Mouse (Mus musculus): Measurements from ENCODE around the gene Zbtb16. TPM values are rescaled to one million over a fixed set of nuclear protein-coding genes. Genes with fewer than 3 reads are reported as not detected.

The Zbtb16 gene
- 7.7 TPM in 2 replicates for polyA plus RNA-seq (2016; fragmentation: Nextera tagmentation; extraction: Ambion mirVana)

DNA sequence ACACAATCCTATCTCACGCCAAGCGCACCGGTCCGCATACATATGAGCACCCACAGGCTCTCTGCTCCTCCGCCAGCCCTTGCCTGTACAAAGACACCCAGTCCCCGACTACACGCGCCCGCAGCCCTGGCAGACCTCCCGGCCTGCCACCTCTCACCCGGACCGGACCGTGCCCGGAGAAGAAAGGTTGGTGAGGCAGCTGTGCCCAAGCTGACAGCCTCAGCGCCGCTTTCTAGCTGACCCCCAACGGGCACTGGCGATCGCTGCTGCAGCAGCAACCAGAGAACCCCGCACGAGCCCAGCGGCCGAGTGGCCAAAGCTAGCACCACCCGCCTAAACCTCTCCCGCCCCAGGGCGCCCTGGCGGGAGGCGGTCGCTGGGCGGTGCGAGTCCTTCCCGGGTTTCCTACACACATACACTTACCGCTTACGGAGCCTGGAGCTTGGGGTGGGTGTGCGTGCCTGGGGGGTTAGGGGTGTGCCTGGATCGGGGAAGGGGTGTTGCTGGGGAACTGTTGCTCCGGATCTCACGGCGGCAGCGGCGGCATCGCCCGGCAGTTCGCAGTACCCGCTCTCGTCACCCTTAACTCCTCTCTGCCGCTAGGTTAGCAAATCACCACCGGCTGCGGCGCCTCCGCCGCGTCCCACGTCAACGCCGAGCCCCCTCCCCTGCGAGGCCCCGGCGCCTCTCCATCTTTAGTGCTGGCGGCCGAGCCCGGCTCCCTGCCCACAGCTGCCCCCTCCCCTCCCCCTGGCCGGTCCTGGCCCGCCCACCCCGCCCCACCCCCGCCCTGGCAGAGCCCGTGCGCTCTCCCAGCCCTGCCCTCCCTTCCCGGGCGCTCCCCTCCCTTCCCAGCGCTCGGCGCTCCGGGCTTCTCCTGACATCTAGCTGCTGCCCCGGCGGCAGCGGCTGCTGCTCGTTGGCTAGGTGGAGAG lies at the start of gene Zbtb16:
Zbtb16 (minus strand) TSS at position 592 of the 935 bp plus-strand sequence.
- peak; percentile 81 for ATAC-seq (ENCODE audit: low FRiP score, low read depth)
- WGBS, result under 1% methylated on average over 69 of the region's 78 CpGs

GRCm38 (mm10) chr9:48872896-48873295 lies 36.9 kb upstream of the Zbtb16 start:
- 79% methylated on average over 8 of the region's 8 CpGs for WGBS
- no peak overlapping the region for H3K27ac ChIP-seq
- H3K4me3 ChIP-seq, result no peak overlapping the region
- no peaks in the 10 kb centered on the region for H3K9me3 ChIP-seq
- H3K4me2 ChIP-seq (replicated peaks), result no peak overlapping the region
- no peaks in the 10 kb centered on the region for H3K27me3 ChIP-seq (replicated peaks)
- ATAC-seq (ENCODE audit: low FRiP score, low read depth), result no peak
- H3K9ac ChIP-seq, result no peak overlapping the region
- H3K4me1 ChIP-seq, result no peaks in the 10 kb centered on the region
- H3K36me3 ChIP-seq, result no peaks in the 10 kb centered on the region

More for the DNA sequence above, at the start of gene Zbtb16:
- Histone ChIP-seq H3K36me3 (peaks cover 4% of the 10 kb centered on the region; the same call in 1 of the 2 replicates), H3K9ac (peak within 1 kb of the TSS; percentile 75), H3K4me1 (peaks cover 35% of the 10 kb centered on the region), H3K4me3 (peak within 1 kb of the TSS; percentile 69), H3K4me2 (replicated peaks) (peak within 1 kb of the TSS; percentile 97), H3K27me3 (replicated peaks) (peaks cover 40% of the 10 kb centered on the region), H3K27ac (no peak within 1 kb of the TSS), H3K9me3 (no peaks in the 10 kb centered on the region)

GRCm38 (mm10) chr9:48866523-48867121 lies 30.6 kb upstream of the Zbtb16 start:
- Histone ChIP-seq H3K4me3 (no peak overlapping the region), H3K9me3 (no peaks in the 10 kb centered on the region), H3K4me1 (peaks cover 8% of the 10 kb centered on the region), H3K4me2 (replicated peaks) (peak overlapping the region; percentile 18), H3K36me3 (no peaks in the 10 kb centered on the region), H3K27me3 (replicated peaks) (no peaks in the 10 kb centered on the region), H3K9ac (no peak overlapping the region), H3K27ac (no peak overlapping the region)
- ATAC-seq (ENCODE audit: low FRiP score, low read depth), result no peak
- WGBS, result 34% methylated on average over 12 of the region's 12 CpGs

GRCm38 (mm10) chr9:48865235-48865634 lies 29.2 kb upstream of the Zbtb16 start:
- Histone ChIP-seq H3K4me1 (peaks cover 10% of the 10 kb centered on the region), H3K9ac (no peak overlapping the region), H3K27me3 (replicated peaks) (no peaks in the 10 kb centered on the region), H3K4me2 (replicated peaks) (no peak overlapping the region), H3K9me3 (no peaks in the 10 kb centered on the region), H3K27ac (no peak overlapping the region), H3K36me3 (no peaks in the 10 kb centered on the region), H3K4me3 (no peak overlapping the region)
- no peak for ATAC-seq (ENCODE audit: low FRiP score, low read depth)
- 50% methylated on average over 9 of the region's 9 CpGs for WGBS

GRCm38 (mm10) chr9:48861481-48861880 lies 25.5 kb upstream of the Zbtb16 start:
- no peaks in the 10 kb centered on the region for H3K36me3 ChIP-seq
- H3K27me3 ChIP-seq (replicated peaks), result no peaks in the 10 kb centered on the region
- H3K4me3 ChIP-seq, result no peak overlapping the region
- H3K4me2 ChIP-seq (replicated peaks), result no peak overlapping the region
- no peak for ATAC-seq (ENCODE audit: low FRiP score, low read depth)
- WGBS, result 88% methylated on average over 10 of the region's 10 CpGs
- no peak overlapping the region for H3K9ac ChIP-seq
- H3K27ac ChIP-seq, result no peak overlapping the region
- no peaks in the 10 kb centered on the region for H3K9me3 ChIP-seq
- H3K4me1 ChIP-seq, result peaks cover 6% of the 10 kb centered on the region; the same call in 1 of the 2 replicates

DNA sequence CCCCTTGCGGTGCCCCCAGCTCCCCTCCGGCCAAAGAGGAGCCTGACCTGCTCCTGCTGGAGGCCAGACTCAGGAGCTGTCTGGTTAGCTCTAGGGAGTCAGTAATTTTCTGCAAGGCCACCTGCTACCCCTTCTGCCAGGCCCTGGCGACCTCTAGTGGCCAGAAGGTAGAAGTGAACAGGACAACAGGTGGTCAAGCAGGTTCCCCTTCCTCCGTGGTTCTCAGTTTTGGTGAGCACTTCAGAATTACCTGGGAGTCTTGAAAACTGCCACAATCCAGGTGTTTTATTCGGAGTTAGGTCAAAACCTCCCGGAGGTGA lies 24.5 kb upstream of the Zbtb16 start:
- H3K9ac ChIP-seq, result no peak overlapping the region
- H3K36me3 ChIP-seq, result no peaks in the 10 kb centered on the region
- 0 out of 2 replicates have a peak, but pooled peaks cover 5% of the 10 kb centered on the region for H3K4me1 ChIP-seq
- H3K27me3 ChIP-seq (replicated peaks), result no peaks in the 10 kb centered on the region
- no peak overlapping the region for H3K4me2 ChIP-seq (replicated peaks)
- no peak overlapping the region for H3K27ac ChIP-seq
- H3K4me3 ChIP-seq, result no peak overlapping the region
- ATAC-seq (ENCODE audit: low FRiP score, low read depth), result no peak
- 3% methylated on average over 6 of the region's 6 CpGs for WGBS
- H3K9me3 ChIP-seq, result no peaks in the 10 kb centered on the region

- Histone ChIP-seq H3K9ac (no peak overlapping the region), H3K27ac (no peak overlapping the region), H3K27me3 (replicated peaks) (no peaks in the 10 kb centered on the region), H3K4me2 (replicated peaks) (no peak overlapping the region), H3K36me3 (no peaks in the 10 kb centered on the region), H3K4me3 (no peak overlapping the region), H3K4me1 (0 out of 2 replicates have a peak, but pooled peaks cover 5% of the 10 kb centered on the region), H3K9me3 (no peaks in the 10 kb centered on the region)
- ATAC-seq (ENCODE audit: low FRiP score, low read depth), result no peak
- 23% methylated on average over 10 of the region's 10 CpGs for WGBS
Observed at GRCm38 (mm10) chr9:48859828-48860525, 24.0 kb upstream of the Zbtb16 start.

DNA sequence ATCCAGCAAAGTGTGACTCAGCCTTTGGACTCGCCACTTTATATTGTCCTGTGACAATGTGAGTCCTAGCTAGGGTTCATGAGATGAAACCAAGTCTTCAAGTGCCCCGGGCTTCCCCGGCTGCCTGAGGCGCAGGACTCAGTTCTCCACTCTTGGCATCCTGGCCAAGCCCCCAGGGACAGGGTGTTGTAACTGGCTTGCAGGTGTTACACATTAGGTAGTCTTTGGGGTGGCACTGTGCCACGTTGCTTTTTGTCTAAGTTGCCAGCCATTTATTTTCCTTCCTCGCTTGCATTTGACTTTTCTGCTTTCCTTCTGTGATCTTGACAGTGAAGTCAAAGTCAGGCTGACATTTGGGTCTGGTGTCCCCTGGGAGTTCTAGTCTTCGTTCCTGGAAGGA lies 21.9 kb upstream of the Zbtb16 start:
- 83% methylated on average over 7 of the region's 7 CpGs for WGBS
- no peaks in the 10 kb centered on the region for H3K9me3 ChIP-seq
- no peak overlapping the region for H3K4me3 ChIP-seq
- 0 out of 2 replicates have a peak, but pooled peaks cover 5% of the 10 kb centered on the region for H3K4me1 ChIP-seq
- H3K4me2 ChIP-seq (replicated peaks), result no peak overlapping the region
- H3K27me3 ChIP-seq (replicated peaks), result no peaks in the 10 kb centered on the region
- no peaks in the 10 kb centered on the region for H3K36me3 ChIP-seq
- H3K9ac ChIP-seq, result no peak overlapping the region
- H3K27ac ChIP-seq, result no peak overlapping the region
- ATAC-seq (ENCODE audit: low FRiP score, low read depth), result no peak

DNA sequence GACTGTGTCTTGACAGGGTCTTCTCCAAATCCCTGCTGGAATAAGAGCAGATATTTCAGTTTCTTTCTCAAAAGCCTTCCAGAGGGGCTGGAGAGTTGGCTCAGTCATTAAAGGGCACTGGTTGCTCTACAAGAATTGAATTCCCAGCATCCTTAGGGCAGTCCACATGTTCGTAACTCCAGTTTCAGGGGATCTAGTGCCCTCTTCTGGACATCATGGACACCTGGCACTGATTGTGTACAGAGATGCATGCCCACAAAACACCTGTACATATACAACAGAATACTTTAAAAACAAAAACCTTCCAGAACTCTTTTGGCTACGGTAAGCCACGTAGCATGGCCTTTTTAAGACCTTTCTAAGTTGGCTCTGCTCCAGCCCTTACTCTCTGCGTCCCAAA lies 20.2 kb upstream of the Zbtb16 start:
- 91% methylated on average over 4 of the region's 4 CpGs for WGBS
- no peaks in the 10 kb centered on the region for H3K27me3 ChIP-seq (replicated peaks)

DNA sequence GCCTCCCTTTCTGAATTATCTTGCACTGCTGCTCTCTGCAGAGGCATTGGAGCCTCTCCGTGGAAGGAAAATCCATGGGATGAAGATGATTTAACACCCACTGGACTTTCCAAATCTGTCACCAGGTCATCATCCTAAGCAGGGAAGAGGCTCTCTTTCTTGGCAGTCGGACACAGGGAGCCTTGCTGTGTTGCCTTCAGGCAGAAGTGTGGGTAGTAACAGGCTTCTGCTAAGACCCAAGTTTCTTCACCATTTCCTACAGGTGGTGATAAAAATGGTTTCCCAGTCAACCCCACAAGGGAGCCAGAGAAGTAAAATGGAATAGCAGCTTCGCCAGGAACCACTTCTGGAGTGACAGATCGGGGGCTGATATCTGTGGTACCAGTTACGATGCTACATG lies 13.5 kb upstream of the Zbtb16 start:
- Histone ChIP-seq H3K27me3 (replicated peaks) (no peaks in the 10 kb centered on the region), H3K4me2 (replicated peaks) (no peak overlapping the region), H3K4me1 (no peaks in the 10 kb centered on the region), H3K9ac (no peak overlapping the region), H3K27ac (no peak overlapping the region), H3K9me3 (no peaks in the 10 kb centered on the region), H3K4me3 (no peak overlapping the region), H3K36me3 (no peaks in the 10 kb centered on the region)
- 90% methylated on average over 5 of the region's 5 CpGs for WGBS
- no peak for ATAC-seq (ENCODE audit: low FRiP score, low read depth)

More for the DNA sequence above, 20.2 kb upstream of the Zbtb16 start:
- H3K4me1 ChIP-seq, result 0 out of 2 replicates have a peak, but pooled peaks cover 5% of the 10 kb centered on the region
- H3K36me3 ChIP-seq, result no peaks in the 10 kb centered on the region
- H3K4me2 ChIP-seq (replicated peaks), result no peak overlapping the region
- H3K4me3 ChIP-seq, result no peak overlapping the region
- no peak for ATAC-seq (ENCODE audit: low FRiP score, low read depth)
- H3K9ac ChIP-seq, result no peak overlapping the region
- H3K9me3 ChIP-seq, result no peaks in the 10 kb centered on the region
- H3K27ac ChIP-seq, result no peak overlapping the region

DNA sequence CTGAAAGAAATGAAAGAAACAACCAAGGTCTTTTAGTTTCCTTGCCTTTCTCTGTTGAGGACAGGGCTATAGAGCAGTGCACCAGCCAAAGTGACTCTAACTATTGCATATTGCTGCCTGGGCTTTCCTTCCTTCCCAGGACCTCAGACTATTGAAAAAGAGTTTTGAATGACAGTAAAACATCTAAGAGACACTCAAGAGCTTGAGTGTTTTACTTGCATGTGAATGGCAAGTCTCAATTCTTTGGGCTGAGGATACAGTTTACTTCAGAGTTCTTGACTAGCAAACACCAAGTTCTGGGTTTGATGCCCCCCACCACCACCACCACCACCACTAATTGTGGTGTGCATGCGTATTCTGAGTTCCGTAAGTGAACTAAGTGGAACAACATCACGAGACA lies 3.5 kb upstream of the Zbtb16 start:
- Histone ChIP-seq H3K4me1 (peaks cover 27% of the 10 kb centered on the region), H3K9me3 (no peaks in the 10 kb centered on the region), H3K27ac (no peak overlapping the region), H3K4me3 (no peak overlapping the region), H3K36me3 (no peaks in the 10 kb centered on the region), H3K4me2 (replicated peaks) (no peak overlapping the region), H3K9ac (no peak overlapping the region), H3K27me3 (replicated peaks) (peaks cover 14% of the 10 kb centered on the region)
- ATAC-seq (ENCODE audit: low FRiP score, low read depth), result no peak
- 93% methylated on average over 3 of the region's 3 CpGs for WGBS

DNA sequence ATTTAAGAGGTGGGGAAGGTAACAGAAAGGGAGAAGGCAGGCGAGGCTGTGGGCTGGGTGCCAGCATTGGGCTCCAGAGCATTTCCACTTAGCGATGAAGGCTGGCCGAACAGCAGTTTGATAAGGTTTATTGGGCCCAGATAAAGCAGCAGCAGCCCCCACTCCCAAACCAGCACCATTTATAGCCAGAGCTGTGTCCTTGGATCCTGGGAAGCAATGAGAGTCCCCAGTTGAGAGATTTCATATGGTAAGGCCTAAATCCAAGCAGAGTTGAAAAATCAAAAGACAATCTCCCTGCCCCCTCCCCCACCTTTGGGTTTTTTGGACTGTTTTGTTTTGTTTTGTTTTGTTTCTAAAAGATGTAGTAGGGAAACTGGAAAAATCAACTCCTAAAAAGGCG lies 2.3 kb upstream of the Zbtb16 start:
- no peak overlapping the region for H3K4me3 ChIP-seq
- peaks cover 25% of the 10 kb centered on the region for H3K27me3 ChIP-seq (replicated peaks)
- WGBS, result 57% methylated on average over 4 of the region's 4 CpGs
- no peak for ATAC-seq (ENCODE audit: low FRiP score, low read depth)
- 0 out of 2 replicates have a peak overlapping the region, but pooled peaks have one; percentile 97 for H3K4me2 ChIP-seq (replicated peaks)
- no peaks in the 10 kb centered on the region for H3K9me3 ChIP-seq
- peaks cover 35% of the 10 kb centered on the region for H3K4me1 ChIP-seq
- no peak overlapping the region for H3K9ac ChIP-seq
- no peak overlapping the region for H3K27ac ChIP-seq
- H3K36me3 ChIP-seq, result no peaks in the 10 kb centered on the region
